8 mouse cellular contexts compared by ENCODE assay signal in genomic region chr2:49734013-49734780, GRCm38 (mm10). TPM values are rescaled to one million over a fixed set of nuclear protein-coding genes. Genes with fewer than 3 reads are reported as not detected.
A peak's percentile ranks its signal among the peaks of the same experiment; 100 is the strongest.
DNase-seq lines count a peak whose midpoint lies in the region; ATAC-seq and TF ChIP-seq lines count a peak whose summit lies in the region.

No protein-coding gene starts in this region.

- H3K27me3 ChIP-seq in G1E (ENCODE audit: insufficient read depth, low read length), result peaks cover 6% of the 10 kb centered on the region
- H3K27me3 ChIP-seq in forebrain, embryonic 10.5 days (ENCODE audit: poor library complexity, severe bottlenecking), result no peaks in the 10 kb centered on the region

- 59% methylated on average over 7 of the region's 7 CpGs for WGBS in forebrain, embryonic 10.5 days
- 48% methylated on average over 7 of the region's 7 CpGs for WGBS in large intestine, adult 2 months

- intact Hi-C loops in heart, postnatal 14 days (cut with DNase I), result loop anchor here (1.0 to 5.0 kb wide), 3 partner anchors 374 to 822 kb away; no protein-coding TSS in a partner anchor

- H3K36me3 ChIP-seq in G1E (replicated peaks), result no peaks in the 10 kb centered on the region
- H3K36me3 ChIP-seq in forebrain, embryonic 10.5 days (replicated peaks), result peaks cover 93% of the 10 kb centered on the region

- H3K4me1 ChIP-seq in G1E (ENCODE audit: insufficient read depth, low read depth, low read length), result peaks cover 48% of the 10 kb centered on the region
- peaks cover 33% of the 10 kb centered on the region for H3K4me1 ChIP-seq in forebrain, embryonic 10.5 days

- no peaks in the 10 kb centered on the region for H3K9me3 ChIP-seq in G1E (replicated peaks)
- H3K9me3 ChIP-seq in forebrain, embryonic 10.5 days, result no peaks in the 10 kb centered on the region

- no peak for ATAC-seq in G1E (ENCODE audit: extremely low read depth, insufficient number of reproducible peaks, low FRiP score, poor library complexity, severe bottlenecking)

- peak overlapping the region; percentile 74 for H3K27ac ChIP-seq in forebrain, embryonic 10.5 days

- no peak overlapping the region; the same call in 1 of the 2 replicates for H3K4me3 ChIP-seq in G1E (ENCODE audit: low read depth, low read length)
- no peak overlapping the region for H3K4me3 ChIP-seq in forebrain, embryonic 10.5 days

- TF ChIP-seq CTCF in G1E (IDR thresholded peaks at IDR 0.05; ENCODE audit: low read depth, low read length), result peak; percentile 60

- peak; percentile 50 for DNase-seq in G1E (ENCODE audit: low spot score)
- DNase-seq in c-Kit-negative CD71-positive TER-119-positive erythroid progenitor cells, embryonic 14.5 days (ENCODE audit: low read depth, low spot score), result peak; percentile 44
- DNase-seq in forebrain, embryonic 10.5 days (ENCODE audit: extremely low spot score, low spot score), result peak; percentile 60
- DNase-seq in heart, postnatal 14 days, result peak; percentile 66 to 85
- DNase-seq in large intestine, adult 2 months (ENCODE audit: low read depth, low spot score), result peak; percentile 45
- peak; percentile 87 for DNase-seq in lung, postnatal 10 days
- DNase-seq in retina, postnatal 1 day, result peak; percentile 89
- peak; percentile 47 to 73 for DNase-seq in urinary bladder, postnatal 4 days (ENCODE audit: low spot score in 2 of 2)

RNA-seq across cellular contexts. Expression of gene Lypd6b, which starts 53.3 kb away (rescaled TPM):
- total RNA-seq in G1E (2014; fragmentation: Nextera tagmentation) (not detected in 2 replicates), G1E (2017) (0.16 TPM in 1 of 2 replicates, not detected in the other)
- not detected in 2 replicates for polyA plus RNA-seq in G1E (2012)
- 1.5 and 1.7 TPM in 2 replicates for polyA plus RNA-seq in forebrain, embryonic 10.5 days (2016; fragmentation: Nextera tagmentation; extraction: Ambion mirVana)
- under 1 TPM; 0.12 to 0.29 TPM for total RNA-seq in heart, postnatal 14 days (2021)
- polyA plus RNA-seq in large intestine, adult 2 months (2012; rRNA removed), result 0.25 and 0.33 TPM in 2 replicates
